Mouse (Mus musculus): ENCODE measurements around the gene Samd15. TPM values are rescaled to one million over a fixed set of nuclear protein-coding genes. Genes with fewer than 3 reads are reported as not detected.

Samd15 gene
- polyA plus RNA-seq, 1 experiment from 2014 or later = 1.2 TPM

DNA sequence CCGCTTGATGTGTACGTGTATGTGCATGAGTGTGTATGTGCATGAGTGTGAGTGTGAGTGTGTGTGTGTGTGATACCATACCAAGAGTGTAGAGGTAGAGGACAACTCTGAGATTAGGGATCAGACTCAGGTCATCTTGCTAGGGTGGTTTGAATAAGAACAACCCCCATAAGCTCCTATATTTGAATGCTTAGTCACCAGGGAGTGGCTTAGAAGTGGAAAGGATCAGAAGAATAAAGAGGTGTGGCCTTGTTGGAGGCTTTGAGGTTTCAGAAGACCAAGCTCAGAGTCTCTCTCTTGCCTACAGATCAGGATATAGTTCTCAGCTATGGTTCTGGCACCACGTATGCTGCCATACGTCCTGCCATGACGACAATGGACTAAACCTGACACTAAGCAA, 57.1 kb downstream of the Samd15 start:
- no peak overlapping the region for H3K27ac ChIP-seq (ENCODE audit: low read depth, low read length)
- no peaks in the 10 kb centered on the region for H3K27me3 ChIP-seq (ENCODE audit: control insufficient read depth, insufficient read depth, low read length)
- H3K9me3 ChIP-seq (ENCODE audit: control insufficient read depth, low read length) = no peaks in the 10 kb centered on the region
- 95% methylated on average over 5 of the region's 5 CpGs for WGBS
- no peak overlapping the region for H3K4me3 ChIP-seq (ENCODE audit: low read length)
- H3K4me1 ChIP-seq (ENCODE audit: control insufficient read depth, insufficient read depth, low read length) = no peaks in the 10 kb centered on the region
- H3K9ac ChIP-seq (ENCODE audit: low read depth, low read length) = no peak overlapping the region
- peaks cover 76% of the 10 kb centered on the region for H3K36me3 ChIP-seq (ENCODE audit: control insufficient read depth, insufficient read depth, low read length)
- no peak for ATAC-seq (ENCODE audit: low FRiP score, low TSS enrichment)
- no peak overlapping the region for H3K4me2 ChIP-seq (replicated peaks; ENCODE audit: low read depth, low read length)

DNA sequence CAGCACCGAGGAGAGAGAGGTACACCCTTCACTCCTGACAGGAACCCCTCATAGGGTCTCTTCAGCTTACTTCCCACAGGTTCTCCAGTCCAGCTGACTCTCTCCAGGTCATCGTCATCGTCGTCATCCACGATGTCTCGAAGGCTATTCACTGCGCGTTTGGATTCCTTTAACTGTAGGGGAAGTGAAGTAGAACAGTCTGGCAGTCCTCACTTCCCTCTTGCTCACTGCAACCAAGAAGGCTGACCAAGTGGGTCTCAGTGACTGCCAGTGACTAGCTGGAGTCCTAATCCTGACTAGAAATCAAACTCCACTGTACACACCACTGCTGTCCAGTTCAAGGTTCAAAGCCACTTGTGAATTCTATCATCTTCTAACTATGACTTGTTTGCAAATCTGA, 61.0 kb downstream of the Samd15 start:
- 92% methylated on average over 8 of the region's 8 CpGs for WGBS
- H3K9ac ChIP-seq (ENCODE audit: low read depth, low read length) = no peak overlapping the region
- ATAC-seq (ENCODE audit: low FRiP score, low TSS enrichment) = no peak
- no peak overlapping the region for H3K27ac ChIP-seq (ENCODE audit: low read depth, low read length)
- H3K9me3 ChIP-seq (ENCODE audit: control insufficient read depth, low read length) = no peaks in the 10 kb centered on the region
- no peaks in the 10 kb centered on the region for H3K27me3 ChIP-seq (ENCODE audit: control insufficient read depth, insufficient read depth, low read length)
- H3K36me3 ChIP-seq (ENCODE audit: control insufficient read depth, insufficient read depth, low read length) = peaks cover 69% of the 10 kb centered on the region
- no peaks in the 10 kb centered on the region for H3K4me1 ChIP-seq (ENCODE audit: control insufficient read depth, insufficient read depth, low read length)
- H3K4me2 ChIP-seq (replicated peaks; ENCODE audit: low read depth, low read length) = no peak overlapping the region
- H3K4me3 ChIP-seq (ENCODE audit: low read length) = no peak overlapping the region

Other genes starting within 250 kb of the Samd15 start
- not detected in 2 replicates for gene Zdhhc22, start 209.3 kb upstream of the Samd15 start, polyA plus RNA-seq (2014; fragmentation: Nextera tagmentation; extraction: Ambion mirVana)
- 0.08 TPM in 1 of 2 replicates, not detected in the other for gene Tmem63c, start 178.4 kb upstream of the Samd15 start, polyA plus RNA-seq (2014; fragmentation: Nextera tagmentation; extraction: Ambion mirVana)
- 0.14 and 0.43 TPM in 2 replicates for gene Ngb, start 97.2 kb upstream of the Samd15 start, polyA plus RNA-seq (2014; fragmentation: Nextera tagmentation; extraction: Ambion mirVana)
- 41.6 and 44.8 TPM in 2 replicates for gene Gstz1, start 52.6 kb upstream of the Samd15 start, polyA plus RNA-seq (2014; fragmentation: Nextera tagmentation; extraction: Ambion mirVana)
- 14.4 and 21.2 TPM in 2 replicates for gene Pomt2, start 51.8 kb upstream of the Samd15 start, polyA plus RNA-seq (2014; fragmentation: Nextera tagmentation; extraction: Ambion mirVana)
- 2.0 and 2.9 TPM in 2 replicates for gene Tmed8, start 731 bp downstream of the Samd15 start, polyA plus RNA-seq (2014; fragmentation: Nextera tagmentation; extraction: Ambion mirVana)
- gene Noxred1, start 39.0 kb downstream of the Samd15 start, polyA plus RNA-seq (2014; fragmentation: Nextera tagmentation; extraction: Ambion mirVana) = 0.33 and 0.69 TPM in 2 replicates
- gene Vipas39, start 66.5 kb downstream of the Samd15 start, polyA plus RNA-seq (2014; fragmentation: Nextera tagmentation; extraction: Ambion mirVana) = 42.9 and 50.7 TPM in 2 replicates
- gene Ahsa1, start 66.8 kb downstream of the Samd15 start, polyA plus RNA-seq (2014; fragmentation: Nextera tagmentation; extraction: Ambion mirVana) = 203 and 219 TPM in 2 replicates
- gene Ism2, start 100.0 kb downstream of the Samd15 start, polyA plus RNA-seq (2014; fragmentation: Nextera tagmentation; extraction: Ambion mirVana) = 0.36 and 0.54 TPM in 2 replicates
- gene Sptlc2, start 188.6 kb downstream of the Samd15 start, polyA plus RNA-seq (2014; fragmentation: Nextera tagmentation; extraction: Ambion mirVana) = 65.1 and 85.3 TPM in 2 replicates
- 269 and 468 TPM in 2 replicates for gene Slirp, start 244.2 kb downstream of the Samd15 start, polyA plus RNA-seq (2014; fragmentation: Nextera tagmentation; extraction: Ambion mirVana)
- 63.7 and 75.6 TPM in 2 replicates for gene Alkbh1, start 244.3 kb downstream of the Samd15 start, polyA plus RNA-seq (2014; fragmentation: Nextera tagmentation; extraction: Ambion mirVana)

Measured in kidney, embryonic 14.5 days (tissue).